Mouse (Mus musculus) monocyte, adult 2 months (primary cell): ENCODE results near the gene Galnt2.

Experiments used
- DNase-seq, 2 experiments: peaks; one replicate each; pipeline ENCODE4 v3.0.0; 2022; ENCODE audit warnings: low spot score in 2 of 2, low read depth in 1 of 2

Gene Galnt2

DNA sequence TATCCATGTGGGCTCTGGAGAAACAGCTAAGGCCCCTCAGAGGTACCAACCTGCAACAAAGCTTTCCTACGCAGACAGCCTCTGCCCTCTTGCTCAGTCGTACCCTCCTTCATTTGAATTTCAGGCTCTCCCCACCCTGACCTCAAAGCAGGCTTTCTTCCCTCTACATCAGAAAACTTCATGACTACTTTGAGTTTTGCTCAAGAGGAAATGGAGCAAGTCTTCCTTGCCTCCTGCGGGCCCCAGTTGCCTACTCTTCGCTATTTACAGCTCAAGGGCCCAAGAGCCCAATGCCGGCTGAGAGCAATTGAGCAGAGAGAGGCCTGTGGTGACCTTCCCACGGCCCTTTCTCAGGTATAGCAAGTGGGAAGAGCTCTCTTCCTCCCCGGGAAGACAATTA lies 131.4 kb downstream of the Galnt2 start:
- DNase-seq, result no peak

DNA sequence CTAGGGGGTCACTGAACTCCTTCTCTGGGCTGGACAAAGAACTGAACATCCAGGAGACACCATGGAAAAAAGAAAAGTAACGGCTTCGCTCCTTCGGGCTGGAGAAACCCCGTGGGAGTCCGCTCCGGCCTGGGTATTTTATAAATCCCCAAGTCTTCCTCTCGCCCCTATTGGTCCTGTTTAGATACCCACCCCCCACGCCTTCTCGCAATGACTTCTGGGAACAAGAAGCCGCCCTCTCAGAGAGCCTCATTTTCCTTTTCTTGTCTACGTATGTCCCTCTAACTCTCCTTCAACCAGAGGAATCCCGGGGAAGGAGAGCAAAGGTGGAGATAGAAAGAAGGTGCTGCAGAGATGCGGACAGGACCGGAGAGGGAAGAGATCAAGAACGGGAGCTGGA lies 132.1 kb downstream of the Galnt2 start:
- DNase-seq, result no peak

GRCm38 (mm10) chr8:124368213-124368612 lies 137.0 kb downstream of the Galnt2 start:
- peak in 1 of 2 experiments; percentile 21 for DNase-seq

DNA sequence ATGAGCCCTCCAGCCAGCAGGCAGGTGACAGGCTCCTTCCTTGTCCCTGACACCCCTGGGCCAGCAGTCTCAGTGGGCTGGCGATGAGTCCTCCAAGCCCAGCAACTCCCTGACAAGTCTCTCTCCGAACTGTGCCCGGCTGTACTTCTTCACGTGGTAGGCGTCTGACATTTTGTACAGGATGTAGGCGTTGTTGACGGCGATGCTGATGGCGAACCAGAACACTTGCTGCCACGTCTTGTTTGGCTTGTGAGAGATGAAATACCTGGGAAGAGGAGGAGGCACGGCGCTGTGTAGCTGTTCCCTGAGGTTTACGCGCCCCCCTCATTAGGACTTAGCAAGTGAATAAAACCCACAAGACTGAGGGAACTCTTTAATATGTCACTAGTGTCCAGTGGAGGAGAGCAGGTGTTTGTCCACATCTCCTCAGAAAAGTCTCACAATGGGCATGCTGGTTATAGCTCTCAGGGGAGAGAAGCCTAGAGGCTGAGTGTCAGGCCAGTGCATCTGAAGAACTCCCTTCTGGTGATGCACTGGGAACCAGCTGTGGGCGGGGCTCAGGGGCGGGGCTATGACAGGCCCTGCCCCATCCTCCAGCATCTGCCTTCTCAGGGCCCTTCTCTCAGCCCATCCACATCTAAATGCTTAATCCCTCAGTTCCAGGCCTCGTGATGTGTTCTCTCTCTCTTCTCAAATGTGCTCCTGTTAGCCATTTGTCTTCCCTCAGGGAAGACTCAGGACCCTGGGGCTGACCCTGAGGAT lies 139.4 kb downstream of the Galnt2 start:
- DNase-seq, result no peak

DNA sequence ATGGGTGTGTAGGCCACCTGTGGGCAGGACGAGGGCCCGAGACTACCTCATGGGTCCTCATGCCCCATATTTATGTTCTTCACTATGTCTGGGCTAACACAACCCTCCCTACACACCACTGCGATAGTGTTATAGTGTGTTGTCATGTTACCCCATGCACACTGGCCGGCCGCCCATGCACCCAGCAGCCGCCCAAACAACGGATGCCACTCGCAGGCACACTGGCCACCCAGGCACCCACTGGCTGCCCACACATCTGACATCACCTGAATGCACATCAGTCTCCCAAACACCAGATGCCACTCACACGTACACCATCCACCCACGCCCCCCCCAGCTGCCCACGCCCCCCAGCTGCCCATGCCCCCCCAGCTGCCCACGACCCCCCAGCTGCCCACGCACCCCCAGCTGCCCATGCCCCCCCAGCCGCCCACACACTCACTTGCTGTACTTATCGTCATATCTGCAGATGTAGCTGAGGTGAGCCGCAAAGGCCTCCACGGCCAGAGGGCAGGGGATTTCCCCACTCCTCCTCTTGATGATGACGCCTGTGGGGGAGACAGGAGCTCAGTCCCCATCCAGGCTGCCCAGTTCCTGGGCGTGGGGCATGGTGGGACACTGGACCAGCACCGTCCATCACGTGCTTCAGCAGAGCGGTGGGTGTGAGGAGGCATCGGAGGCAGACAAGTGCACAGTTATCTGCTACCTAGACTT lies 140.4 kb downstream of the Galnt2 start:
- DNase-seq, result no peak

DNA sequence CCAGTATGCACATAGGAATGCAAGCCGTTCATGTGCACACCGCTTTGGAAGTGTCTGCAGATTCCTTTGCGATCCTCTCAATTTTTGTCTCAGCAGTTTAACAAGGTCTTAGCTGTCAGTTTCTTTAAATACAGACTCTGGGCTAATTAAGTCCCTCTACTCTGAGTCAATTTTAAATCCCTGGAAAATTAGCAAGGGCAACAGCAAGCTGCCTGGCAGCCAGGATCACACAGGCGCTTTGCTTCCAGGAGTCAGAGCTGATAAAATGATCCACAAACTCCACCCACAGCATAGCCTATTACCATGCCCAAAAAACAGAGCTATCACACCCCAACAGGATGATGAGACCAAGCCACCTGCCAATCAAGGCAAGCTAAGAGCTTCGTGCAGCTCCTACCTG lies 142.6 kb downstream of the Galnt2 start:
- no peak for DNase-seq

DNA sequence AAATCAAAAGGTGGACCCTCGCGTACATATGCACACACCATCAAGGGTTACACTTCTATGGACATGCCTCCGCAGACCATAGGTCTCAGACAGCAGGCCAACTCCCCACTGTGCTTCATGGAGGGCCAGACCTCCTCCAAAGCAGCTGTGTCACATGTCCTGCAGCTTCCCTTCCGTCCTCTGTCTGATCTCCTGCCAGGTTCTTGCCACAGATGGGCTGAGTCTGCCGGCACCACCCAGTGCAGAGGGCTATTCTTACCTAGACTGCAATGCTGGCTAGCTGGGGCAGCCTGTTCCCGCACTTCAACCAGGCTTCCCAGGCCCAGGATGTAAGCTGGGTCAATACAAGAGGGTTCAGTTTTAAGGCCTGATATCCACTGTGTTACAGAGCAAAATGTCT lies 144.0 kb downstream of the Galnt2 start:
- no peak for DNase-seq

GRCm38 (mm10) chr8:124375727-124376126 lies 144.5 kb downstream of the Galnt2 start:
- no peak for DNase-seq

- no peak for DNase-seq
Observed at GRCm38 (mm10) chr8:124376406-124376805, 145.2 kb downstream of the Galnt2 start.

- no peak for DNase-seq
Observed at GRCm38 (mm10) chr8:124379289-124379688, 148.1 kb downstream of the Galnt2 start.

DNA sequence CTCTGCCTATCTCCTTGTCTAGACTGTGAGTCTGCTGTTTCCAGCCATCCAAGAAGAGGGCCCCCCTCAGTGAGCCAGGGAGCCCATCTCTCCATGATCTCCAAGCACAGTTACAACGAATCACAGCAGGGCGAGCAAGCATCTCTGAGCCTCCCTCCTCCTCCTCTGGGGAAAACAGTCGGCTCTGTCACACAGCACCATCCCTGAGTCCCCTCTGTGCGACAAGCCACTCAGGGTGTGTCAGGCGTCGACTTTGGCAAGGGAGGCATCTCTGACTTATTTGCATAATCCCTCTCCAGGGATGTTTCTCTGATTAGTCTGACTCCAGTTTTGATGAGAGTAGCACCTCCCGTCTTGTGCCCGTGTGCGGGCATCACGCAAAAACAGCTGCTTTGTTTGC lies 151.0 kb downstream of the Galnt2 start:
- no peak for DNase-seq

DNA sequence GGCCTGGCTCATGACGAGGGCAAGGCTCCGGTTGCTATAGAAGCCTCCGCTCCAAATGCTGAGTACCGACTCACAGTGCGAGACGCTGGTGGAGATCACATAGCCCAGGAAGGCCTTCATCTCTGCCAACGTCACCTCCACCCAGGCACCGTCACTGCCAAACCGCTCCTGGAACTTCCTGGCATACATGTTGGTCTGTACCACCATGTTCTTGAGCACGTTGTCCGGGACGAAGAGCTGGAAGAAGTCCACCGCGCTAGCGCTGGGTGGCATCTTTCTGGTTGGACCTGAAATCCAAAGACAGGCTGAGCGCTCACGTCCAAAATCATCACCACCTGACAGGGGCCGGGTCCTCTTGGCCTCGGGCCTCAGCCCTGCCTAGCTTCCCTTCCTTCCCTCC lies 153.1 kb downstream of the Galnt2 start:
- DNase-seq, result no peak

DNA sequence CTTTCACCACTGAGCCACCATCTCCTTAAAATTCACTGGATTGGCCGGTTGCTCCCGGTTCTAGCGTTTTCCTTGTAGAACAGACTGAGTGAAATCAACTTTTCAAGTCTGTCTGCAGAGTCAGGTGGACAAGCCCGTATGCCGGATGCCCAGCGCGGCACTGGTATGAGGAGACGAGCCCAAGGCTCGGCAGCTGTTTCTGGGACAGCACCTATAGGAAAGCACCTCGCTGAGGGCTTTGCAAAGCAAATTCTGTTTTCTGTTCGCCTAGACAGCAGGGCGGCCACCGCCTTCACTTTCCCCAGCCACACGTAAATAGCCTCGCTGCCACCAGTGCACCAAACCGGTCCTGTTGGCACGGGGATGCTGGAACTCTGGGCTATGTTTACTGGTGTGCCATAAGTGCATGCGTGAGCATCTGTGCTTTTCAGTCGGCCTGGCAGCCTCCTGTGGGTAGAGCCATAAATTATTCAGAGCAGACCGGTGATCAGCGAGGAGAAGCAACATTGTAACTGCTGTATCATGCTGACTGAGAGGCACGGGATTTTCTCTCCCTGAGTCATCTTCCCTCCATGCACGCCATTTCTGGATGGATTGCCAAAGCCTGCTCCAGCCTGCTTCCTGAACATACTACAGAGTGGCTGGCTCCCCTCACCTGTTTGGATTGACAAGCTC lies 155.2 kb downstream of the Galnt2 start:
- no peak for DNase-seq

- no peak for DNase-seq
Observed at GRCm38 (mm10) chr8:124389495-124389894, 158.3 kb downstream of the Galnt2 start.

DNA sequence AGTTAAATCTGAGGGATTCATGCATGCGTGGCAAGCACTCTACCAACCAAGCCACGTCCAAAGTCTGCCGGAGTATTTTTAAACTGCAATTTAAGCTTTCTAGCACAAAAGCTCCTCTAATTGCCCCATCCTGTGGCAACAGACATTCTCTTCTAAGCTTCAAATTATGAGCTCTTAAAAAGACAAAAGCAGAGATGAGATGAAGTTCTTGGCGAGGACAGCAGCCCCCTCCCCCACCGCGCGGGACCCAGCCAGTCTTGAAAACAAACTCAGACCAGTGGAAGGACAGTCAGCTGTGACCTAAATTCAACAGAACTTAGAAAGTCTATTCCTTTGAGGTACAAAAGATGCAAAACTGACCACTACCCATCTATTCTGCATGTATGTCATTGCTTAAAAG lies 160.0 kb downstream of the Galnt2 start:
- DNase-seq, result no peak

DNA sequence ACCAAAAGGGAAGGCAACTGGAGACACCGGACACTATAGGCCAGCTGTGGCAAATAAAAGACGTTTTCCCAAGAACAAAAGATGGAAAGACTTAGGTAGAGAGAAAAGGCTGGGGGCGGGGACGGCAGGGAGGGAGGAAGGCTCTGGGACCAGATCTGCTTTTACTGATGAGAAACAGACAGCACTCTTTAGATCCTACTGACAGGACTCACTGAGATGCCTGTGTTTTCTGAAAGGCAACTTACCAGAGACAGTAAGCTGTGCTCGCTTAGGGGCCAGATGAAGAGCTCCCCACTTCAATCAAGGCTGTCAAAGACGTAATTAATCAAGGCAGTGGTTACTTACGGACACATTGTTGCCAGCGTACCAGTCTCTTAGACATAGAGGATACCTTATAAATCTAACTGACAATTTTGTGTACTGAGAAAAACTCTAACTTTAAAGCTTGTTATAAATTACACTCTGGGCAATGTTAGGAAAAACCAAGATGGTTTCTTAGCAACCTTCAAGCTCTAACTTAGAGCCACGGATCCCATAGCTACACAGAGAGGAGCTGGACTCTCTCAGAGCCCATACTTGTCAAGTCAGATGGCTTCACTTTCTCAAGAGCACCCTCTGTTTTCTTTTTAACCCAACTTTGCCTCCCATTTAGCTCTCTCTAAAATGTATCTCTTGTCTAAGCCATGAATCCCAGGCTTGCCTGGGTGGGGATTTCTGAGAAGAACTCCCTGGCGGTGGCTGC lies 161.3 kb downstream of the Galnt2 start:
- DNase-seq, result no peak

- no peak for DNase-seq
Observed at GRCm38 (mm10) chr8:124393013-124393412, 161.8 kb downstream of the Galnt2 start.

- no peak for DNase-seq
Observed at GRCm38 (mm10) chr8:124393927-124394326, 162.7 kb downstream of the Galnt2 start.

- no peak for DNase-seq
Observed at GRCm38 (mm10) chr8:124394951-124395350, 163.8 kb downstream of the Galnt2 start.
